Mouse (Mus musculus) fat pad, adult 2 months (tissue): ENCODE results near the gene Ndufb3.
"Not testable (repeated sequence)": the region's sequence is repeated elsewhere in the genome, so short reads cannot be mapped to it uniquely, and the experiment has no call there.

Experiments used
- DNase-seq: peaks from one replicate; pipeline ENCODE4 v3.0.0-alpha.2; 2011; ENCODE audit warnings: low read depth, low spot score; ENCODE audit errors: extremely low read depth

The Ndufb3 gene

DNA sequence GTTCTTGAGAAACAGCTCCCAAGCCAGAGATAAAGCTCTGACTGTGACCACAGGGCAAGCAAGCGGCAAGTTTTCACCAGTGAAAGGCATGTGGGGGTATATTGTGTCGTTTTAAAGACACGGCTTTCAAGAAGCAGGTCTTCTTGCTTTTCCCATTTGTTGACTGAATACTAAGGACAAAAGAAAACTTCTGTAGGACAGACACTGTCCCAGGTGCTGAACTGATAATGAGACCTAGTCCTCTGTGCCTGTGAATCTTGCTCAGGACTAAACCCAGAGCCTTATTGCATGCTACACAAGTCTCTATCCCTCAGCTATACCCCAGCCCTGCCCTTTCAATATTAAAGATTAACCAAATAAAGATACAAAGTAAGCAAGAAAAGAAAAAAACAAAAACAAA, 30.0 kb downstream of the Ndufb3 start:
- DNase-seq = no peak

DNA sequence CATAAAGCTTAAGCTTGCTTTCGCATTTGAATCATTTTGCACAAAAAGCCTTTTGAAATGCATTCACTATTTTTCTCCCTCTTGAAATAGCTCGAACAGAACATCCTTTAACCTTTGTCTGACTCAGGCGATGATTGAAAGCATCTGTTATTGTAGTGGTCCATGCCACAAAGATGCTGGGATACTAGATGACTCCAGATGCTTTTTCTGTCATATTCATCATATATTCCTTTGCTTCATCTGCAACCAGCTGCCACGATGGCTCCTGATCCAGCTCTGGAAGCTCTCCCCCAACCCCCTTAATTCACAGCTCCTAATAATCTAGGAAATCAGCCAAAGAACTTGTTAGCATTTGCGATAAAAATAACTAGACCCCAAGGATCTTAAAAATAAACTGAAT, 30.9 kb downstream of the Ndufb3 start:
- no peak for DNase-seq

DNA sequence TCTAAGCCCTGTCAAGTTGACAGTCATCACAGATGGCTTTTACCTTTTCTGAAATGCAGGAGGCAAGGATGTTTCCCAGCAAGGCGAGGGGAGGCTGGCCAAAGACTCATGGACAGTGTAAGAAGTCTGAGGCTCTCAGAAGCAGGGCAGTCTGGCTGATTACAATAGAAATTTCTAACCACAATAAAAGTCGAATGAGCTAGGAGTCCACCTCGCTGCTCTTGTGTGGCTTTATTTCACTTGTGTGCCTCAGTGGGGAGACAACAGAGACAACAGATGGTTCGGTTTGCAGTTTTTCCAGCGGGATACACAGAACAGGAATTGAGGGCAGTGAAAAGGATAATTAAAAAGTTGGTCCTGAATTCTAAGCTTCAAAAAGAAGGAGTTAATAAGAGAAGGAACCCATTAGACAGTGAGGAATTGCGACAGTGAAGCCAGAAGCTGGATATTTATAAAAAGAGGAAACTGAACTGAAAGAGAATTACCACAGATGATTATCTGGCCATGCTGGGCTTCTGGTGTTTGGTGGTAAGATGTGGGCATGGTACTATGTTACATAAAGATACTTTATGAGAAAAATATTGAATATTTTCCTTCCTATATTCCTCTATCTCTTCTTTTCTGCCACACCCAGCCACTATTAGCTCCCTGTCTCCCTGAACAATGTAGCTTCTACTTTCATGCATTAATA, 31.9 kb downstream of the Ndufb3 start:
- DNase-seq = no peak

DNA sequence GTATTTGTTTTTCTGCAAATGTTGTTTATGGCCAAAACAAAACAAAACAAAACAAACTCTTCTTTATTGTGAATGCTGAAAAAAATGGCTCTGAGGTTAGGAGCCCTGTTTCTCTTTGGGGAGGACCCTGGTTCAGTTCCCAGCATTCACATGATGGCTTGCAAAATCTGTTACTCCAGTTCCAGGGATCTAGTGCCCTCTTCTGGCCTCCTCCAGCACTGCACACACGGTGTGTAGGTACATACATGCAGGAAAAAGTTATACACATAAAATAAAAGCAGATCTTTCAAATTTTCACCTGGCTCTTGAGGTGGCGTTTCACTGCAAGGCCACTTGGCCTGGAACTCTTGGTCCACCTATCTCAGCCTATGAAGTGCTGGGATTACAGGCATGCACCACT, 32.6 kb downstream of the Ndufb3 start:
- DNase-seq = no peak

DNA sequence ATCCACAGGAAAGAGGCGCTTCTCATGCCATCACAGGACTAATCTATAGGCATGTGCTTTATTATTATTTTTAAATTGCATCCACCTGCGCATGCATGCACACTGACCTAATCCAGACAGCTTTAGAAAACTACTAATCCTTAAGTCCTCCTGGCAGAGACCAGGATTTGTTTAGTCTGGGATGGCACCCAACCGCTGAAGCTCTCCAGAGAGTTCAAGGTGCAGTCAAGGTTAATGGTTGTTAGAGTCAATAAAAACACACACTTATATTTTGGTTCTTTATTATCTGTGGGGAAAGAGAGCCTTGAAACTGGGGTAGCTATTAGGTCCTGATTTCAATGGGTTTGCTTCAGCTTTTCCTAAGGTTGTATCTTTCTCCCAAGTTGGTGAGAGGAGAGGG, 35.1 kb downstream of the Ndufb3 start:
- DNase-seq = no peak

DNA sequence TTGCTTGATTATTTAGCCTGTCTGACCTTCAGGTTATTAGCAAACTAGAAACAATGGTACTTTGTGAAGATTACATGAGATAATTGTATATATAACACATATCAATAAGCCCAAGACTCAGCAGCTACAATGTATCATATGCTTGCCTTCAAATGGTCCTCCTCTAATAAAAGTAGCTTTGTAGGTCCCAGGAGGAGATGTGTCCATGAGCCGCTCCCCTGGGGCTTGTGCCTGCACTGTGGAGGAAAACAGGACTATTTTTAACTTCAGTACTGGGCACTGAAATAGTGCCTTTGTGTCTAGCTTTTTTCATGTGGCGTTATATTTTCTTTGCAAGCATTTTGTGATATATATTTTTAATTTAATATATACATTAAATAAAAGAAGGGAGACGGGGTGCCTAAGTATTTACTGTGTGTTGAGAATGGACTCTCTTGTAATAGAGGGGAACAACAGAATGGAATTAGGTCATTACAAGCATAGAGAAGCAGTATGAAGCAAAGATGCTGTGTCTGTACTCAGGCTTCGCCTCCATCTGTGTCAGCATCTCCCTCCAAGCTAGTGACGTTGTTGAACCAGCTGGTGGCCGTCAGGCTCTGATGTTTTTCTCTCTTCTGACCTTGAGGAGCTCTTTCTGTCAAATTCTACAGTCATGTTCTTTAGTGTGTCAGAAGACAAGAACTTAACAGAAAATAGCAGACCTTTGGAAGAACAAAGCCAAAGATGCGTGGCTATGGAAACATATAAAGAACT, 36.0 kb downstream of the Ndufb3 start:
- no peak for DNase-seq

DNA sequence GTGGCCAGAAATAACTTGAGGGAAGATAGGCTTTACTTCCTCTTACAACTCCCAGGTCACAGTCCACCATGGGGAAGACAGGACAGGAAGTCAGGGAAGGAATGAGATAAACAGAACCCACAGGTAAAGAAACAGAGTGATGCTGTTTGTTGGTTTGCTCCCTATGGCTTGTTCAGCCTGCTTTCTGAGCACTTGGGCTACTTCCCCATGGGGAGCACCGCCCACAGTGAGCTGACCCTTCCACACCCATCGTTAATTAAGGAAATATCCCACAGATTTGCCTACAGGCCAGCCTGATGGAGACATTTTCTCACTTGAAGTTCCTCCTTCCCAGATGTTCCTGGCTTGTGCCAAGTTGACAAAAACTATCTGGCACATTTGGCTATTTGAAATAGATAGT, 42.7 kb downstream of the Ndufb3 start:
- not testable (repeated sequence) for DNase-seq
